Mouse (Mus musculus): Measurements from ENCODE around the gene Kcnh1. TPM values are rescaled to one million over a fixed set of nuclear protein-coding genes. Genes with fewer than 3 reads are reported as not detected.
A peak's percentile ranks its signal among the peaks of the same experiment; 100 is the strongest.

Gene Kcnh1
- not detected in 2 replicates for polyA plus RNA-seq (2012; ENCODE audit: insufficient read depth, insufficient read length, missing spikeins)

- H3K4me3 ChIP-seq (ENCODE audit: insufficient read depth, low read depth, low read length): peak within 1 kb of the TSS; percentile 39; the same call in 1 of the 2 replicates
- no peak within 1 kb of the TSS for H3K27ac ChIP-seq (replicated peaks; ENCODE audit: low read depth, low read length)
- no peaks in the 10 kb centered on the region for H3K4me1 ChIP-seq (ENCODE audit: control insufficient read depth, insufficient read depth, insufficient read length, low read length)
Measured at GRCm38 (mm10) chr1:192190508-192191321, at the start of gene Kcnh1. Kcnh1 (plus strand) TSS chr1:192190774.

- Histone ChIP-seq H3K4me3 (ENCODE audit: insufficient read depth, low read depth, low read length) (no peak overlapping the region), H3K27ac (replicated peaks; ENCODE audit: low read depth, low read length) (no peak overlapping the region), H3K4me1 (ENCODE audit: control insufficient read depth, insufficient read depth, insufficient read length, low read length) (no peaks in the 10 kb centered on the region)
Measured at GRCm38 (mm10) chr1:192151179-192151578, 39.4 kb upstream of the Kcnh1 start.

GRCm38 (mm10) chr1:192171477-192171876 lies 19.1 kb upstream of the Kcnh1 start:
- Histone ChIP-seq H3K4me3 (ENCODE audit: insufficient read depth, low read depth, low read length) (no peak overlapping the region), H3K4me1 (ENCODE audit: control insufficient read depth, insufficient read depth, insufficient read length, low read length) (no peaks in the 10 kb centered on the region), H3K27ac (replicated peaks; ENCODE audit: low read depth, low read length) (no peak overlapping the region)

- no peak overlapping the region for H3K4me3 ChIP-seq (ENCODE audit: insufficient read depth, low read depth, low read length)
- no peaks in the 10 kb centered on the region for H3K4me1 ChIP-seq (ENCODE audit: control insufficient read depth, insufficient read depth, insufficient read length, low read length)
- no peak overlapping the region for H3K27ac ChIP-seq (replicated peaks; ENCODE audit: low read depth, low read length)
Measured at GRCm38 (mm10) chr1:192179877-192180276, 10.7 kb upstream of the Kcnh1 start.

GRCm38 (mm10) chr1:192181696-192182257 lies 8.8 kb upstream of the Kcnh1 start:
- no peaks in the 10 kb centered on the region for H3K4me1 ChIP-seq (ENCODE audit: control insufficient read depth, insufficient read depth, insufficient read length, low read length)
- H3K27ac ChIP-seq (replicated peaks; ENCODE audit: low read depth, low read length): no peak overlapping the region
- H3K4me3 ChIP-seq (ENCODE audit: insufficient read depth, low read depth, low read length): no peak overlapping the region

- H3K4me1 ChIP-seq (ENCODE audit: control insufficient read depth, insufficient read depth, insufficient read length, low read length): no peaks in the 10 kb centered on the region
- H3K4me3 ChIP-seq (ENCODE audit: insufficient read depth, low read depth, low read length): no peak overlapping the region
Measured at GRCm38 (mm10) chr1:192189056-192189455, 1.5 kb upstream of the Kcnh1 start.

GRCm38 (mm10) chr1:192189771-192190170 lies 803 bp upstream of the Kcnh1 start:
- no peak overlapping the region for H3K4me3 ChIP-seq (ENCODE audit: insufficient read depth, low read depth, low read length)
- H3K4me1 ChIP-seq (ENCODE audit: control insufficient read depth, insufficient read depth, insufficient read length, low read length): no peaks in the 10 kb centered on the region
- no peak overlapping the region for H3K27ac ChIP-seq (replicated peaks; ENCODE audit: low read depth, low read length)

More at GRCm38 (mm10) chr1:192189056-192189455, 1.5 kb upstream of the Kcnh1 start:
- H3K27ac ChIP-seq (replicated peaks; ENCODE audit: low read depth, low read length): no peak overlapping the region

GRCm38 (mm10) chr1:192191322-192191639 lies 707 bp downstream of the Kcnh1 start:
- Histone ChIP-seq H3K4me1 (ENCODE audit: control insufficient read depth, insufficient read depth, insufficient read length, low read length) (no peaks in the 10 kb centered on the region), H3K27ac (replicated peaks; ENCODE audit: low read depth, low read length) (no peak overlapping the region), H3K4me3 (ENCODE audit: insufficient read depth, low read depth, low read length) (0 out of 2 replicates have a peak overlapping the region, but pooled peaks have one; percentile 39)

GRCm38 (mm10) chr1:192191859-192192258 lies 1.3 kb downstream of the Kcnh1 start:
- no peak overlapping the region for H3K4me3 ChIP-seq (ENCODE audit: insufficient read depth, low read depth, low read length)
- no peak overlapping the region for H3K27ac ChIP-seq (replicated peaks; ENCODE audit: low read depth, low read length)
- no peaks in the 10 kb centered on the region for H3K4me1 ChIP-seq (ENCODE audit: control insufficient read depth, insufficient read depth, insufficient read length, low read length)

- Histone ChIP-seq H3K4me1 (ENCODE audit: control insufficient read depth, insufficient read depth, insufficient read length, low read length) (no peaks in the 10 kb centered on the region), H3K27ac (replicated peaks; ENCODE audit: low read depth, low read length) (no peak overlapping the region), H3K4me3 (ENCODE audit: insufficient read depth, low read depth, low read length) (no peak overlapping the region)
Measured at GRCm38 (mm10) chr1:192192710-192193109, 2.1 kb downstream of the Kcnh1 start.

GRCm38 (mm10) chr1:192193656-192194055 lies 3.1 kb downstream of the Kcnh1 start:
- H3K4me3 ChIP-seq (ENCODE audit: insufficient read depth, low read depth, low read length): no peak overlapping the region
- no peaks in the 10 kb centered on the region for H3K4me1 ChIP-seq (ENCODE audit: control insufficient read depth, insufficient read depth, insufficient read length, low read length)
- H3K27ac ChIP-seq (replicated peaks; ENCODE audit: low read depth, low read length): 0 out of 2 replicates have a peak overlapping the region, but pooled peaks have one; percentile 19

- H3K4me1 ChIP-seq (ENCODE audit: control insufficient read depth, insufficient read depth, insufficient read length, low read length): no peaks in the 10 kb centered on the region
- no peak overlapping the region for H3K27ac ChIP-seq (replicated peaks; ENCODE audit: low read depth, low read length)
- H3K4me3 ChIP-seq (ENCODE audit: insufficient read depth, low read depth, low read length): no peak overlapping the region
Measured at GRCm38 (mm10) chr1:192197495-192197894, 6.9 kb downstream of the Kcnh1 start.

- H3K4me3 ChIP-seq (ENCODE audit: insufficient read depth, low read depth, low read length): no peak overlapping the region
- H3K27ac ChIP-seq (replicated peaks; ENCODE audit: low read depth, low read length): no peak overlapping the region
- H3K4me1 ChIP-seq (ENCODE audit: control insufficient read depth, insufficient read depth, insufficient read length, low read length): no peaks in the 10 kb centered on the region
Measured at GRCm38 (mm10) chr1:192202936-192203335, 12.4 kb downstream of the Kcnh1 start.

GRCm38 (mm10) chr1:192207956-192208355 lies 17.4 kb downstream of the Kcnh1 start:
- Histone ChIP-seq H3K27ac (replicated peaks; ENCODE audit: low read depth, low read length) (no peak overlapping the region), H3K4me3 (ENCODE audit: insufficient read depth, low read depth, low read length) (no peak overlapping the region), H3K4me1 (ENCODE audit: control insufficient read depth, insufficient read depth, insufficient read length, low read length) (no peaks in the 10 kb centered on the region)

GRCm38 (mm10) chr1:192212448-192212847 lies 21.9 kb downstream of the Kcnh1 start:
- H3K4me3 ChIP-seq (ENCODE audit: insufficient read depth, low read depth, low read length): no peak overlapping the region
- no peaks in the 10 kb centered on the region for H3K4me1 ChIP-seq (ENCODE audit: control insufficient read depth, insufficient read depth, insufficient read length, low read length)
- H3K27ac ChIP-seq (replicated peaks; ENCODE audit: low read depth, low read length): no peak overlapping the region

- Histone ChIP-seq H3K4me3 (ENCODE audit: insufficient read depth, low read depth, low read length) (no peak overlapping the region), H3K4me1 (ENCODE audit: control insufficient read depth, insufficient read depth, insufficient read length, low read length) (no peaks in the 10 kb centered on the region), H3K27ac (replicated peaks; ENCODE audit: low read depth, low read length) (no peak overlapping the region)
Measured at GRCm38 (mm10) chr1:192214666-192215065, 24.1 kb downstream of the Kcnh1 start.

Data from brown adipose tissue, adult 24 weeks (tissue).